Mouse (Mus musculus) CH12.LX (cell line): ENCODE measurements around the gene Trim31. TPM values are rescaled to one million over a fixed set of nuclear protein-coding genes. Genes with fewer than 3 reads are reported as not detected.

Experiments
- DNase-seq: peaks from one replicate; pipeline ENCODE4 v3.0.0-alpha.2; 2013; ENCODE audit errors: extremely low read depth
- H3K27ac ChIP-seq: 2 replicates; pipeline ENCODE4 v1.5.1; 2012; ENCODE audit warnings: low read depth, mild to moderate bottlenecking, control low read depth, moderate library complexity; ENCODE audit not compliant: insufficient read depth
- H3K27me3 ChIP-seq: replicated peaks from 2 replicates; pipeline ENCODE3; 2012; ENCODE audit warnings: inconsistent platforms
- H3K36me3 ChIP-seq, 2 experiments: replicated peaks in 1 of 2; 2 replicates each; pipeline versions ENCODE3 to v1.6.1; 2012; ENCODE audit warnings: inconsistent platforms in 1 of 2, low read length in 1 of 2, mild to moderate bottlenecking in 1 of 2, mixed read lengths in 1 of 2, moderate library complexity in 1 of 2; ENCODE audit not compliant: control insufficient read depth in 1 of 2, insufficient read depth in 1 of 2
- H3K4me1 ChIP-seq, 2 experiments: 2 replicates each; pipeline ENCODE4 v1.6.1; 2012; ENCODE audit warnings: inconsistent platforms in 1 of 2, moderate library complexity in 1 of 2; ENCODE audit not compliant: insufficient read depth in 2 of 2, control insufficient read depth in 1 of 2
- H3K4me2 ChIP-seq: 2 replicates; pipeline ENCODE4 v1.6.1; 2012; ENCODE audit warnings: low read depth, mild to moderate bottlenecking, control low read depth; ENCODE audit not compliant: poor library complexity, insufficient read depth, severe bottlenecking
- H3K4me3 ChIP-seq, 3 experiments: fragments of 150-350 bp in 1 of 3; sonication (generic) in 1 of 3; replicated peaks in 1 of 3; 2 replicates each; pipeline versions ENCODE3 to v1.5.1; 2011 to 2012; ENCODE audit warnings: low read depth in 2 of 3, low read length in 2 of 3, mild to moderate bottlenecking in 2 of 3, moderate library complexity in 2 of 3, control low read depth in 1 of 3, improper control_type of control experiment in 1 of 3, inconsistent platforms in 1 of 3, mixed read lengths in 1 of 3; ENCODE audit not compliant: poor library complexity in 1 of 3
- H3K79me2 ChIP-seq: replicated peaks from 2 replicates; pipeline ENCODE4 v1.6.1; 2012; ENCODE audit warnings: mild to moderate bottlenecking, moderate library complexity; ENCODE audit not compliant: control insufficient read depth, poor library complexity, insufficient read depth, severe bottlenecking; ENCODE audit errors: extremely low read depth
- H3K9ac ChIP-seq: 2 replicates; pipeline ENCODE4 v1.6.1; 2012; ENCODE audit warnings: low read depth, mild to moderate bottlenecking, control low read depth, moderate library complexity; ENCODE audit not compliant: insufficient read depth
- H3K9me3 ChIP-seq: replicated peaks from 2 replicates; pipeline ENCODE3; 2012; ENCODE audit warnings: low read length, inconsistent platforms, mixed read lengths
- BHLHE40 ChIP-seq: IDR thresholded peaks from 2 replicates; pipeline ENCODE4 v1.6.1; 2011; ENCODE audit warnings: mild to moderate bottlenecking, low read depth, low read length, improper control_type of control experiment
- CHD2 ChIP-seq: IDR thresholded peaks from 2 replicates; pipeline ENCODE4 v1.6.1; 2011; ENCODE audit warnings: low read length, improper control_type of control experiment
- CTCF ChIP-seq, 2 experiments: IDR thresholded peaks in 1 of 2; conservative IDR thresholded peaks in 1 of 2; 2 replicates each; pipeline ENCODE4 v1.5.1; 2011 to 2012; ENCODE audit warnings: low read depth in 2 of 2, low read length in 2 of 2, improper control_type of control experiment in 1 of 2, inconsistent platforms in 1 of 2, mild to moderate bottlenecking in 1 of 2, moderate library complexity in 1 of 2
- E2F4 ChIP-seq: IDR thresholded peaks from 2 replicates; pipeline ENCODE4 v1.6.1; 2011; ENCODE audit warnings: low read depth, low read length, improper control_type of control experiment; ENCODE audit not compliant: insufficient replicate concordance
- ELF1 ChIP-seq: IDR thresholded peaks from 2 replicates; pipeline ENCODE4 v1.6.1; 2014; ENCODE audit warnings: low read depth, mild to moderate bottlenecking, inconsistent platforms, low read length, improper control_type of control experiment
- EP300 ChIP-seq: IDR thresholded peaks from 2 replicates; pipeline ENCODE4 v1.6.1; 2011; ENCODE audit warnings: low read length, improper control_type of control experiment
- ETS1 ChIP-seq: conservative IDR thresholded peaks from 2 replicates; pipeline ENCODE4 v1.6.1; 2012; ENCODE audit warnings: low read depth, mild to moderate bottlenecking, inconsistent platforms, low read length, improper control_type of control experiment, moderate library complexity
- IRF4 ChIP-seq: IDR thresholded peaks from 2 replicates; pipeline ENCODE4 v1.6.1; 2014; ENCODE audit warnings: low read depth, mild to moderate bottlenecking, inconsistent platforms, low read length, improper control_type of control experiment
- JUN ChIP-seq: IDR thresholded peaks from 2 replicates; pipeline ENCODE4 v1.6.1; 2011; ENCODE audit warnings: low read depth, mild to moderate bottlenecking, low read length, improper control_type of control experiment, moderate library complexity; ENCODE audit not compliant: insufficient read depth
- MAFK ChIP-seq: IDR thresholded peaks from 2 replicates; pipeline ENCODE4 v1.6.1; 2011; ENCODE audit warnings: low read length, improper control_type of control experiment; ENCODE audit not compliant: insufficient replicate concordance
- MAZ ChIP-seq: IDR thresholded peaks from 2 replicates; pipeline ENCODE4 v1.6.1; 2012; ENCODE audit warnings: low read depth, mild to moderate bottlenecking, inconsistent platforms, low read length, improper control_type of control experiment, moderate library complexity
- MEF2A ChIP-seq: IDR thresholded peaks from 2 replicates; pipeline ENCODE4 v1.6.1; 2014; ENCODE audit warnings: low read depth, mild to moderate bottlenecking, inconsistent platforms, low read length, improper control_type of control experiment, borderline replicate concordance
- MXI1 ChIP-seq: IDR thresholded peaks from 2 replicates; pipeline ENCODE4 v1.6.1; 2011; ENCODE audit warnings: mild to moderate bottlenecking, low read depth, low read length, improper control_type of control experiment
- MYC ChIP-seq: IDR thresholded peaks from 2 replicates; pipeline ENCODE4 v1.6.1; 2011; ENCODE audit warnings: low read depth, mild to moderate bottlenecking, improper control_type of control experiment, low read length
- NELFE ChIP-seq: IDR thresholded peaks from 2 replicates; pipeline ENCODE4 v1.6.1; 2011; ENCODE audit warnings: low read depth, low read length, improper control_type of control experiment
- NRF1 ChIP-seq: IDR thresholded peaks from 2 replicates; pipeline ENCODE4 v1.6.1; 2014; ENCODE audit warnings: low read depth, mild to moderate bottlenecking, inconsistent platforms, low read length, improper control_type of control experiment, moderate library complexity
- PAX5 ChIP-seq: IDR thresholded peaks from 2 replicates; pipeline ENCODE4 v1.6.1; 2012; ENCODE audit warnings: low read length, inconsistent platforms, mixed read lengths
- POLR2A ChIP-seq: IDR thresholded peaks from 2 replicates; pipeline ENCODE4 v1.6.1; 2011; ENCODE audit warnings: low read depth, mild to moderate bottlenecking, improper control_type of control experiment, low read length
- POLR2AphosphoS2 ChIP-seq: IDR thresholded peaks from 2 replicates; pipeline ENCODE4 v1.6.1; 2011; ENCODE audit warnings: low read depth, low read length, improper control_type of control experiment
- RAD21 ChIP-seq: IDR thresholded peaks from 2 replicates; pipeline ENCODE4 v1.6.1; 2011; ENCODE audit warnings: low read depth, mild to moderate bottlenecking, low read length, improper control_type of control experiment, moderate library complexity
- RCOR1 ChIP-seq: conservative IDR thresholded peaks from 2 replicates; pipeline ENCODE4 v1.6.1; 2012; ENCODE audit warnings: low read depth, mild to moderate bottlenecking, inconsistent platforms, low read length, improper control_type of control experiment
- TCF12 ChIP-seq: IDR thresholded peaks from 2 replicates; pipeline ENCODE4 v1.6.1; 2014; ENCODE audit warnings: low read depth, mild to moderate bottlenecking, inconsistent platforms, low read length, improper control_type of control experiment
- USF2 ChIP-seq: conservative IDR thresholded peaks from 2 replicates; pipeline ENCODE4 v1.6.1; 2011; ENCODE audit warnings: low read depth, low read length, improper control_type of control experiment
- ZC3H11A ChIP-seq: IDR thresholded peaks from 2 replicates; pipeline ENCODE4 v1.6.1; 2012; ENCODE audit warnings: low read depth, mild to moderate bottlenecking, inconsistent platforms, low read length, improper control_type of control experiment
- ZKSCAN1 ChIP-seq: IDR thresholded peaks from 2 replicates; pipeline ENCODE4 v1.6.1; 2012; ENCODE audit warnings: low read depth, inconsistent platforms, low read length, improper control_type of control experiment, borderline replicate concordance
- ZMIZ1 ChIP-seq: IDR thresholded peaks from 2 replicates; pipeline ENCODE4 v1.6.1; 2012; ENCODE audit warnings: low read depth, mild to moderate bottlenecking, inconsistent platforms, low read length, improper control_type of control experiment
- ZNF384 ChIP-seq: IDR thresholded peaks from 2 replicates; pipeline ENCODE4 v1.6.1; 2012; ENCODE audit warnings: low read depth, low read length, improper control_type of control experiment, inconsistent platforms
- dilution Hi-C: fragments of 300-500 bp; cut with MboI; formaldehyde crosslinking; loops from 2 replicates; pipeline ENCODE4 v1.14.3; 2020; ENCODE audit warnings: low sequenced_read_pairs; ENCODE audit not compliant: extremely low pct_unique_long_range_greater_than_20kb, extremely low pct_ligation_motif_present
- in situ Hi-C: fragments of 300-500 bp; cut with MboI; formaldehyde crosslinking; loops from 3 replicates; pipeline ENCODE4 v1.14.3; 2019; ENCODE audit warnings: low sequenced_read_pairs, low pct_ligation_motif_present, low pct_unique_long_range_greater_than_20kb, mixed read lengths
- polyA plus RNA-seq: library from polyadenylated mRNA; unstranded; fragments of >175 nt; gene quantifications from 2 replicates; pipeline ENCODE4 v1.2.1, GENCODE M21; 2012; ENCODE audit warnings: low read depth; ENCODE audit not compliant: insufficient read length
- total RNA-seq, 2 experiments: library from RNA; depleted of rRNA; stranded (reverse); fragments of 300-350 nt in 1 of 2; fragments of >200 nt in 1 of 2; gene quantifications; 2 replicates each; pipeline ENCODE4 v1.2.3; 2012 to 2014

Gene Trim31
- total and polyA plus RNA-seq, 3 experiments = not detected

DNA sequence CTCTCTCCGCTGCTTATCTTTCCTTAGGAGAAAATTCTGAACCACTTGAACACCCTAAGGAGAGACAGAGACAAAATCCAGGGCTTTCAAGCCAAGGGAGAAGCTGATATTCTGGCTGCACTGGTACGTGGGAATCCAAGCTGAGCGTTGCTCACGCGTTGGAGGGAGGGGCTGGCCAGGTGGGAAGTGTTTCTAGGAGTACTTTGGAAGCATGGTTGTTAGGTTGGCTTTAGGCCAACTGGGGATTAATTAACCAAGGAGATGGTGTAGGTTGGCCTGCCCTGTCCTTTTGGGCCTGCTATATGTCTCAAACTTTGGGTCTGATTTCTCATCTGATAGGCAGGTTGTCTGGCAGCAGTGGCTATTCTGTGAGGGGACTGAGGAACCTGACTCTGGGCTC is 46.7 kb upstream of the Trim31 start:
- in situ Hi-C loops = no loop called here
- H3K4me2 ChIP-seq = no peak overlapping the region
- no peak overlapping the region for H3K9ac ChIP-seq
- TF ChIP-seq CTCF (conservative IDR thresholded peaks at IDR 0.05 in 1 of 2, IDR thresholded peaks at IDR 0.05 in 1 of 2; ENCODE audit: low read depth in 2 of 2, low read length in 2 of 2) = no peak
- TF ChIP-seq ZNF384 = no peak
- TF ChIP-seq MXI1 = no peak
- TF ChIP-seq TCF12 = no peak
- no peak for TF ChIP-seq IRF4
- TF ChIP-seq ZMIZ1 = no peak
- TF ChIP-seq ZKSCAN1 = no peak
- TF ChIP-seq RCOR1 = no peak
- TF ChIP-seq EP300 = no peak
- TF ChIP-seq POLR2AphosphoS2 = no peak
- TF ChIP-seq POLR2A = no peak
- TF ChIP-seq RAD21 = no peak
- no peak for TF ChIP-seq JUN
- TF ChIP-seq E2F4 = no peak
- no peak for TF ChIP-seq ELF1
- no peak for TF ChIP-seq ETS1
- no peak overlapping the region for H3K27ac ChIP-seq
- H3K4me1 ChIP-seq = peaks cover 0 to 9% of the 10 kb centered on the region in 2 experiments; a peak in 1 of 4 replicates
- no peak for DNase-seq
- no peak overlapping the region for H3K4me3 ChIP-seq
- H3K36me3 ChIP-seq = peaks cover 42 to 82% of the 10 kb centered on the region in 2 experiments
- H3K27me3 ChIP-seq = no peaks in the 10 kb centered on the region
- dilution Hi-C loops = no loop called here
- H3K9me3 ChIP-seq = no peaks in the 10 kb centered on the region
- H3K79me2 ChIP-seq = no peaks in the 10 kb centered on the region; the same call in 1 of the 2 replicates

DNA sequence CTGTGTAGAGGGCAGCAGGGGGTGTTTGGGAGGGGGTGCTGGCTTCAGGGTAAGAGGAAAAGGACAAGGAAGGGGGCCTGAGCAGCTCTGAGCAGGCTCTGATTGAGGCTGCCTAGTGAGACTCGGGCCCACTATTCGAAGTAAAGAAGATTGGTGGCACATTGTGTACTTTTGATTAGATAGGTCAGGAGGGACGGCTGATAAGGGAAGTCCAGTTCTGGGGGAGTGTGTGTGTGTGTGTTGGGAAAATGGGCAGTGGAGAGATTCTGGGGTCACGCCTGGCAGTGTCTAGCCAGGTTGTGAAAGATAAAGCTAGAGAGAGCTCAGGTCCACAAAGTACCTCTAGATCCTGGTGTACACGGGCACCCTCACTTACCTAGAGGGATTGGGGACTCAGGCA is 46.3 kb upstream of the Trim31 start:
- H3K9ac ChIP-seq = no peak overlapping the region
- DNase-seq = no peak
- no peaks in the 10 kb centered on the region; the same call in 1 of the 2 replicates for H3K79me2 ChIP-seq
- in situ Hi-C loops = no loop called here
- H3K9me3 ChIP-seq = no peaks in the 10 kb centered on the region
- no peak overlapping the region for H3K4me3 ChIP-seq
- no peak for TF ChIP-seq BHLHE40
- no peak for TF ChIP-seq MAFK
- TF ChIP-seq E2F4 = no peak
- TF ChIP-seq ELF1 = no peak
- TF ChIP-seq PAX5 = no peak
- no peak for TF ChIP-seq POLR2AphosphoS2
- TF ChIP-seq MYC = no peak
- no peak for TF ChIP-seq MXI1
- no peak for TF ChIP-seq RAD21
- TF ChIP-seq MEF2A = no peak
- no peak for TF ChIP-seq RCOR1
- no peak for TF ChIP-seq ZC3H11A
- no peak for TF ChIP-seq NELFE
- no peak for TF ChIP-seq MAZ
- TF ChIP-seq CHD2 = no peak
- TF ChIP-seq USF2 = no peak
- no peak for TF ChIP-seq NRF1
- TF ChIP-seq, all 38 proteins: peak for 0
- Histone ChIP-seq H3K4me2 (no peak overlapping the region), H3K27me3 (no peaks in the 10 kb centered on the region), H3K36me3 (peaks cover 44 to 83% of the 10 kb centered on the region in 2 experiments), H3K27ac (no peak overlapping the region), H3K4me1 (peaks cover 0 to 9% of the 10 kb centered on the region in 2 experiments; a peak in 1 of 4 replicates)
- dilution Hi-C loops = no loop called here
